In the genomic region with DNA sequence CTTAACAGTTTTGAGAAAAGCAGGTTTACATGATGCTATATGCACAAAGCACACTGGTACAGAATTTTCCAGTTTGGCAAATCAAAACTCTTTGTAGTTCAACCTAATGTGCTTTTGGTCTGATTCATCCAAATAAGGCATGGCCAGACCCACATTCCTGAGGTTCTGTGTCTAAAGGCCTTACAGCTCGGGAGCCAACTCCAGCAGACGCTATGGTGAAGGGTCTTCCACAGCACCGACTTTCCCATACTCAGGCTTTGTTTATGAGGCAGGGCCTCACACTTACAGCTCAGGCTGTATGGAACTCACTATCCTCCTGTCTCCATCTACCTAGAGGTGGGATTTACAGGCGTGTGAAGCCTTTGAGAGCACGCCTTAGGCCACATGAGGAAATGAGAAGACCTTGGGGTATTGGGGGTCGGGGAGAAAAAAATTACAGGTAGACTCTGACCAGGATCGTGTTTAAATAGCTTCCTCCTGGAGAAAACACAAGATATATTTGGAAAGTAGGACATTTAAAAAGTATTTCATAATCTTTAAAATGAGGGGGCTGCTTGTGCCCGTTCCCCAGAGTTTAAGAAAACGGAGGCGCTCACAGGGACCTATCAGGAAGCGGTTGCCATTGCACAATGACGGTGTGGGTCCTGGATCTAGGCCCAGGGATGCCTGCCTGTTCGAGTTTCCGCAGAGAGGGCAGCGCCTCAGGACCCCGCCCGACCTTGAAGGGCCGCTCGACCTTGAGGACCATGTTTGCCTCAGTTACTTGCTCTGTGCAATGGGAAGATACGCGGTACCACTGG, we compare ENCODE assay signal across 8 mouse cellular contexts. TPM values are rescaled to one million over a fixed set of nuclear protein-coding genes. Genes with fewer than 3 reads are reported as not detected.
DNase-seq lines count a peak whose midpoint lies in the region; ATAC-seq lines count a peak whose summit lies in the region.

A gene (plus strand): TSS at position 693 of the 800 bp plus-strand sequence.

- ATAC-seq in inflammation-experienced regulatory T-cells, adult 6 months, result peak; percentile 19
- ATAC-seq in liver, embryonic 13.5 days (ENCODE audit: low read depth), result peak; percentile 61
- no peak; the same call in 1 of the 2 replicates for ATAC-seq in neural tube, embryonic 13.5 days (ENCODE audit: low read depth)

- DNase-seq in thymus, postnatal 0 days (ENCODE audit: low spot score), result no peak
- no peak for DNase-seq in thymus, postnatal 10 days (ENCODE audit: low spot score in 2 of 2)
- peak; percentile 50 for DNase-seq in cerebellum, adult 9-10 months
- no peak for DNase-seq in gastrocnemius, postnatal 14 days
- DNase-seq in liver, embryonic 13.5 days, result no peak
- DNase-seq in urinary bladder, postnatal 25 days (ENCODE audit: low spot score), result no peak

- H3K9me3 ChIP-seq in liver, embryonic 13.5 days (replicated peaks), result peaks cover 24% of the 10 kb centered on the region
- no peaks in the 10 kb centered on the region for H3K9me3 ChIP-seq in neural tube, embryonic 13.5 days

- H3K4me1 ChIP-seq in liver, embryonic 13.5 days (replicated peaks), result peaks cover 55% of the 10 kb centered on the region
- H3K4me1 ChIP-seq in neural tube, embryonic 13.5 days (replicated peaks), result peaks cover 31% of the 10 kb centered on the region

- peak within 1 kb of the TSS; percentile 96 for H3K27ac ChIP-seq in liver, embryonic 13.5 days
- peak within 1 kb of the TSS; percentile 96 for H3K27ac ChIP-seq in neural tube, embryonic 13.5 days (replicated peaks)

- peak within 1 kb of the TSS; percentile 96 for H3K4me2 ChIP-seq in liver, embryonic 13.5 days
- peak within 1 kb of the TSS; percentile 75 for H3K4me2 ChIP-seq in neural tube, embryonic 13.5 days

- no peaks in the 10 kb centered on the region for H3K27me3 ChIP-seq in liver, embryonic 13.5 days
- no peaks in the 10 kb centered on the region for H3K27me3 ChIP-seq in neural tube, embryonic 13.5 days

- intact Hi-C loops in gastrocnemius, postnatal 14 days (cut with DNase I; ENCODE audit: low total_unique reads), result no loop called here

- peaks cover 46% of the 10 kb centered on the region for H3K36me3 ChIP-seq in liver, embryonic 13.5 days
- peaks cover 15% of the 10 kb centered on the region for H3K36me3 ChIP-seq in neural tube, embryonic 13.5 days

- peak within 1 kb of the TSS; percentile 82 for H3K4me3 ChIP-seq in liver, embryonic 13.5 days (replicated peaks)
- peak within 1 kb of the TSS; percentile 82 for H3K4me3 ChIP-seq in neural tube, embryonic 13.5 days

- WGBS in liver, embryonic 13.5 days (ENCODE audit: insufficient replicate concordance), result 9% methylated on average over 21 of the region's 21 CpGs
- WGBS in neural tube, embryonic 13.5 days, result 8% methylated on average over 21 of the region's 21 CpGs

- peak within 1 kb of the TSS; percentile 94 for H3K9ac ChIP-seq in liver, embryonic 13.5 days
- peak within 1 kb of the TSS; percentile 94 for H3K9ac ChIP-seq in neural tube, embryonic 13.5 days

RNA-seq across cellular contexts. Expression of the gene that starts here (rescaled TPM):
- polyA plus RNA-seq in thymus, postnatal 0 days (2015; fragmentation: Nextera tagmentation; extraction: Ambion mirVana), result 7,546 and 8,495 TPM in 2 replicates
- total RNA-seq in gastrocnemius, postnatal 14 days (2021), result 100 to 1,000 TPM; 427 to 511 TPM
- polyA plus RNA-seq in inflammation-experienced regulatory T-cells, adult 6 months (2017; shearing (Covaris generic)), result 1,000 to 10,000 TPM; 2,486 to 3,282 (median 2,929) TPM
- polyA plus RNA-seq in liver, embryonic 13.5 days (2015; fragmentation: Nextera tagmentation; extraction: Ambion mirVana), result 3,630 and 3,871 TPM in 2 replicates
- 4,471 and 4,554 TPM in 2 replicates for polyA plus RNA-seq in neural tube, embryonic 13.5 days (2015; fragmentation: Nextera tagmentation; extraction: Ambion mirVana)
